Mouse (Mus musculus) heart, postnatal 25 days (tissue): ENCODE data around the gene Ahctf1. TPM values are rescaled to one million over a fixed set of nuclear protein-coding genes. Genes with fewer than 3 reads are reported as not detected.

Source experiments
- DNase-seq: peaks from one replicate; pipeline ENCODE4 v3.0.0; 2022; ENCODE audit warnings: low spot score
- intact Hi-C: fragments of 180-260 bp; cut with DNase I; formaldehyde crosslinking; loops from one replicate; pipeline ENCODE4 v1.15.1; 2025
- total RNA-seq, 2 experiments: library from RNA; stranded (reverse); gene quantifications; 2 replicates each; pipeline ENCODE4 v1.2.3; 2021

Gene Ahctf1
- total RNA-seq, 2 experiments from 2014 or later: 15.8 to 20.5 TPM

DNA sequence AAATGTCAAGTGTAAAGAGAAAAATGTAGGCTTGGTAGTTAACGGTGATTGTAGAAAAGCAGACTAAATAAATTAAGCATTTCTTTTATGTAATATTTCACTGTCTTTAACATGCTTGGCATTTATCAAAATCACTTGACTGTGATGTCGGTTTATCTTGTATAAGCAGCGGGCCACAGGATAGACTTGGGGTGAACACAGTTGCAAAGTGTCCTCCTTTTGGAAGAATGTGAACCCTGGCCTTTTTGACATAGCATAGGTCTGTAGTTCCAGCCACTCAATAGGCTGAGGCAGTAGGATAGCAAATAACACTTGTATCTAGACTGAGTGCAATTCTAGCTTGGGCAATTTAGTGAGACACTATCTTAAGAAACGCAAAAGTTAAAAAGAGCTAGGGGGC lies 4.0 kb upstream of the Ahctf1 start:
- no peak for DNase-seq
- intact Hi-C loops: no loop called here

- no peak for DNase-seq
- intact Hi-C loops: no loop called here
Observed at GRCm38 (mm10) chr1:179805751-179806150, 2.3 kb upstream of the Ahctf1 start.

DNA sequence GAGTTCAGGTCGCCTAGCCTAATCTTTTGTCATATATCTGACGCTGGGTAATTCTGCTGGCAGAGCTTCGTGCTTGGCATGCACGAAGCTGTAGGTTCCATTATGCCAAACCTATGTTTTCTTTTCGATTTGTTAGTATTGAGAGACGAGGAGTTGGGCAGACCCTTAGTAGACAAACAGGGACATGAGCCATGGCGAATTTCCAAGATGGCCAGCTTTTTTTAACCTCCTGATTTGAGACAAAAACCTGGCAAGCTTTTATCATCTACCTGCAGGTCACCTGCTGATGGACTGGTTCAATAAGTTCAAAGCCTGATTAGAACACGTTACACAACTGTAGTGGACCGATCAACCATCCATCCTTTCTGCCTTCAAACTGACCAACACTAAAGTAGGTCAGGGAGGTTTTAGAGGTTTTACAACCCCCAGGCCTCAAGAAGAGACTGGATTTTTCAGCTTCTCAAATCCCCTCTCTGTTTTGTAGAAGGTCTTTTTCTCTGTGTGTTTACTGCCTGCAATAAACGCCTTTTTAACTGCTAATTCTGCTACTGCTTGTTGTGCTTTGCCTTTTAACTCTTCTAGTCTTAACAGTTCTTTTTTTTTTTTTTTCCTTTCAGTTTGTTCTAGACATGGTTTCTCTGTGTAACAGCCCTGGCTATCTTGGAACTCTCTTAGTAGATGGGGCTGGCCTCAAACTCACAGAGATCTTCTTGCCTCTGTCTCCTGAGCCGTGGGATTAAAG lies 831 bp upstream of the Ahctf1 start:
- intact Hi-C loops: no loop called here
- DNase-seq: no peak

DNA sequence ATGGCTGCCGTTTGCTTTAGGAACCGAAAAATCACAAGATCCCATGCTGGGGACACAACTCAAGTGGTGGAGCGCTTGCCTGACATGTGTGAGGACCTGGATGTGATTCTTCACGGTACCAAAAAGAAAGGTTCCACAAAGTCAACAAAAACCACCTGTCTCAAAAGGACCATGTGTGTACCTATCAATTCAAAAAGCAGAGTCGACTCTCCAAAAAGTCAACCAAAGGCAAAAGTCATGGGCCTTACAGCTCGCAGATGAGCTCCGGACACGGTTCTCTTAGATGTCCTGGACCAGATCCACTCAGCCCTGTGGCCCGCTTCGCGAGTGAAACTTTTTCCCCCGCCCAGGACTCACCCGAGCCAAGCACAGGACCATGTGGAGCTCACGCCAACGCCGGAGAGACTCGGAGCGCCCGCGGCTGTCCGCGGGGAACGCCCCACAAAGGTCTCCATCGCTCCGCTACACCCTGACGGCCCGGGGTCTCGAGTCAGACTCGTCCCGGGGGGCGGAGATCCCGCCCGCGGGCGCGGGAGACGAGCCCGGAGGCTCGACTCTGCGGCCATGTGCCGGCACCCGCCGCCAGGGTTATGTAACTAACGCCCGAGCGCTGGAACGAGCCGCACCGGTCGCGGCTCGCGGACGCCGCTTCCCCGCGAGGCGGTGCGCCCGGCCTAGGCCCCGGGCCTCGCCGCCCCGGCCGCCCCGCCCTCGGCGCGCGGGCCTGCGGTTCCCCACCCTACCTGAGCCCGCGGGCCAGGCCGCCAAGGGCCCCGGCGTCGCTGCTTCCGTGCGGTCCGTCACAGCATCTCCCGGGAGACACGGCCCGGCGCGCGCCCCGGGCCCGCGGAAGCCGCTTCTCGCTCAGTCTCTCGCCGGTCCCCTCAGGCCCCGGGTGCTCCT lies 619 bp downstream of the Ahctf1 start, which contains the start of gene Gm10518:
Gene Gm10518, plus strand, starts transcription at position 767 of the 903 bp plus-strand sequence.
- peak; percentile 54 for DNase-seq
- intact Hi-C loops: no loop called here

DNA sequence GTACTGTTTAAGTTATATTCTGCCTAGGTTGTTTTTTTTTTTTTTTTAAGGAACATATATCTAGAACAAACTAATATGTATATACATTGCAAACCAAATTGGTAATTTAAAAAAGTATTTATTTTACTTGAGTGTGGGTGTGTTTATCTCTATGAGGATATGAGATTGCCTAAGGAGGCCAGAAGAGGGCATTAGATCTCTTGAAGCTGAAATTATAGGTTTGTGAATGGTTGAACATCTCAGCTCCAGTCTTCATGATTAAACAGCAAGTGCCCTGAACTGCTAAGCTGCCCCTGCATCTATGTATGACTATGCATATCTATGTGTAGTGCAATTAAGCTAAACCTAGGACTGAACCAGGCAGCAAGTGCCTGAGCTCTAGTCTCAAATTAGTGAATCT lies 4.7 kb downstream of the Ahctf1 start:
- no peak for DNase-seq
- intact Hi-C loops: no loop called here

- intact Hi-C loops: no loop called here
- DNase-seq: no peak
Observed at GRCm38 (mm10) chr1:179787281-179787680, 16.2 kb downstream of the Ahctf1 start.

DNA sequence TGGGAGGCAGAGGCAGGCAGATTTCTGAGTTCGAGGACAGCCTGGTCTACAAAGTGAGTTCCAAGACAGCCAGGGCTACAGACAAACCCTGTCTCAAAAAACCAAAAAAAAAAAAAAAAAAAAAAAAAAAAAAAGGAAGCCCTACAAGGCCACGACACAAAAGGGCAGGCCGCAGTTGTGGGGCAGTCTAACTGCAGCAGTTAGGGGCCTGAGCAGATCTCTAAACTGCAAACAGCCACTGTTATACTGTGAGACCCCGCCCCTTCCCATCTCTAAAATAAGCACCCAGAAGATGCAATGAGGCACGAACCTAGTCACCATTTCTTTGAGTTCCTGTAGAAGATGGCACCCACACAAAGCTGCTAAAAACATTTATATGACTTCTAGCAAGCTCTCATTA lies 18.0 kb downstream of the Ahctf1 start:
- intact Hi-C loops: no loop called here
- no peak for DNase-seq

GRCm38 (mm10) chr1:179784098-179784497 lies 19.4 kb downstream of the Ahctf1 start:
- no peak for DNase-seq
- intact Hi-C loops: no loop called here

- no peak for DNase-seq
- intact Hi-C loops: no loop called here
Observed at GRCm38 (mm10) chr1:179776831-179777230, 26.6 kb downstream of the Ahctf1 start.

GRCm38 (mm10) chr1:179760553-179760952 lies 42.9 kb downstream of the Ahctf1 start:
- DNase-seq: no peak
- intact Hi-C loops: loop anchor here (10.0 kb wide), 1 partner anchor 226 kb away; no protein-coding TSS in a partner anchor

DNA sequence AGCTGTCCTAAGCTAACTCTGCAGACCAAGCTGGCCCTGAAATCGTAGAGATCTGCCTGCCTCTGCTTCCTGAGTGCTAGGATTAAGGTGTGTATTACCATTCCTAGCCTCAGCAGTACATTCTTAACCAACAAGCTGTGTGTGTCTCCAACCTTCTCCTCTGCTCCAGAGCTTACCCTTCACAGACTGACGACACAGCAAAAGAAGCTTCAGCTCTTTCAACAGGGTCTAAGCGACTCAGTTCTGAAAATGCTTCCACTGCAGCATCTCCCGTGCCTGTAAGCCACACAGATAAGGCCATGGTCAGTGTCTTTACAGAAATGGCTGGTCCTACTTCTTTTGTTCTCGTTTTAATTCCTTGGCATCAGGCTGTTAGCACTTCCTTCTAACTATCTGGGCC lies 43.4 kb downstream of the Ahctf1 start:
- intact Hi-C loops: loop anchor here (10.0 kb wide), 1 partner anchor 225 kb away; no protein-coding TSS in a partner anchor
- no peak for DNase-seq

GRCm38 (mm10) chr1:179756477-179756876 lies 47.0 kb downstream of the Ahctf1 start:
- DNase-seq: no peak
- intact Hi-C loops: no loop called here

- DNase-seq: no peak
- intact Hi-C loops: no loop called here
Observed at GRCm38 (mm10) chr1:179753006-179753405, 50.5 kb downstream of the Ahctf1 start.

GRCm38 (mm10) chr1:179752276-179752675 lies 51.2 kb downstream of the Ahctf1 start:
- no peak for DNase-seq
- intact Hi-C loops: no loop called here

GRCm38 (mm10) chr1:179745171-179745570 lies 58.3 kb downstream of the Ahctf1 start, which contains the start of gene Kif28:
Kif28 (minus strand) TSS chr1:179745271.
- intact Hi-C loops: no loop called here
- DNase-seq: no peak

DNA sequence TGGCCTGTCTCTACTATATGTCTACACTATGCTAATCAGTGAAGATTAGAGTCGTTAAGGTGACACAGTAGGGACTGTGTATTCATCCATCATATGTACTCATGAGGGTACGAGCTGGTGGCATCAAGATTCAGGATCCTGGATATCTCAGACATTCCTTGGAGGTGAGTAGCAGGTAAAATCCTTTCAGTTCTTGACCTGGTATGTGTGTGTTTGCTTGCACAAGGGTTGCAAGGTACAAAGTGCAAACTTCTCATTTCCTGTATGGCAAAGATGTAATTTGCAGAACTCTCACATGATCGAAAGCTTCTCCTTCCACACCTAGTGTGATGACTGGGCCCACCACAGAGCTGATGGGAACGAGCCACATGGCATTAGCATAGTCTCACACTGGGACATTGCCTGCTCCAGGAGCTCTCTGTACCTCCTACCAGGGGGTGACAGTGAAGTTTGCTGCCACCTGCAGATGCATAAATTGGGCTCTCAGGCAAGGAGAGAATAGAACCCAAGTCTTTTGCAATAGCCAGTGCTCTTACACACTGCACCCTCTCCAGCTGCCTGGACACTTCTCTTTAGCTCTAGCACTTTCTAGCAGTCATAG lies 59.8 kb downstream of the Ahctf1 start:
- intact Hi-C loops: loop anchor here (5.0 kb wide), 1 partner anchor 116 kb away; no protein-coding TSS in a partner anchor
- no peak for DNase-seq

DNA sequence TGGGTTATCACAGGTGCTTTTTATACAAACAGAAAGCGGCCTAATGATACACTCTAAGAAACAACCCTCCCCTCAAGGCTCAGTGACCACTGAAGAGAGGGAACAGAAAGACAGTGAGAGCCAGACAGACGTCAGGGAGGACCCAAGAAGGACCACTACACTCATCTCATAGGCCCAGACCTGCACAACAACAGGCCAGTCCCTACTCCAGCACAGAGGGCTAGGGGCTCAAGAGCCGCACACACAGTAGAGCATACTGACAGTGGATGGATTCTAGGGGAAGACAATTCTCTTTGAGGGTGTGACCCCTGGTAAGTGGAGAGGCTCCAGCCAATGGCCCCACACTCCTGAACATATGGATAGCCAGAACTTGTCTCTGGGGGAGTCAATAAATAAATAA lies 67.0 kb downstream of the Ahctf1 start:
- no peak for DNase-seq
- intact Hi-C loops: loop anchor here (5.0 kb wide), 1 partner anchor 234 kb away; no protein-coding TSS in a partner anchor

DNA sequence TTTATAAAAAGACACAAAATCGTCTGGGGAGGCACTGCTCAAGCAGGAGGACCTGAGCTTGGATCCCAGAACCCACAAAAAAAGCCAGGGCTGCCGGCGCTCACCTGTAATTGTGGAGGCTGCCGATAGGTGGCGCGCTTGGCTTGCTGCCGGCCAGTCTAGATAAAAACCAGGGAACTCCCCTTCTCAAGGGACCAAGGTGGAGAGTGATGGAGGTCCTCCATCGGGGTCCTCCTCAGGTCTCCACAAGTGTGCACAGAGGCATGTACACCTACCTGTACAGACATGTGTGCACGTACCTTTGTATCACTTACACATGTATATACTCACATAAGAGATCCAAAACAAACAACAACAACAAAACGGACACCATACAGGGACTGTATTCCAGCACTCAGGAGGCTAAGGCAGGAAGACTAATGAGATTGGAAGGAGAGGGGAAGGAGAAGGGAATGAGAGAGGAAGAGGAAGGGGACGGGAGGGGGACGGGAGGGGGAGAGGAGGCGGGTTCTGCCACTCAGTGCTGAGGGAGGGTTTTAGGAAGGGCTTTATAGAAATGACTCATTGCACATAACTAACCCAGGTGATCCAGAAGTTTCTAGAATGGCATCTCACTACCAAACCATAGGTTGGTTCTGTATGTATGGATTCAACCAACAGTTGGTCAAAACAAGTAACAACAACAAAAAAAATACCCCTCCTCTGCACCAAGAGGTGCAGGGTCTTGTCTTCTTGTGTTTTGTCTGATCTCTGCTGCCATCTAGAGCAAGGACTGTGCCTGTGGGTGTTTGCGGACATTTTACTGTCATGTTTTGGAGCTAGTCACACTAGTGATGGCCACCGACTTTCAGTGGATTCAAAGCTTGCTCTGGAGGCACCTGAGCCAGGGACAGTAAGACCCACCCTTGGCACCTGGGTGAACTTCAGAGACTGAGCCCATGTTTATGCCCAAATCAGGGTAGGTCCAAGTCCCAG lies 68.7 kb downstream of the Ahctf1 start:
- peak; percentile 18 for DNase-seq
- intact Hi-C loops: loop anchor here (5.0 kb wide), 1 partner anchor 232 kb away; no protein-coding TSS in a partner anchor

DNA sequence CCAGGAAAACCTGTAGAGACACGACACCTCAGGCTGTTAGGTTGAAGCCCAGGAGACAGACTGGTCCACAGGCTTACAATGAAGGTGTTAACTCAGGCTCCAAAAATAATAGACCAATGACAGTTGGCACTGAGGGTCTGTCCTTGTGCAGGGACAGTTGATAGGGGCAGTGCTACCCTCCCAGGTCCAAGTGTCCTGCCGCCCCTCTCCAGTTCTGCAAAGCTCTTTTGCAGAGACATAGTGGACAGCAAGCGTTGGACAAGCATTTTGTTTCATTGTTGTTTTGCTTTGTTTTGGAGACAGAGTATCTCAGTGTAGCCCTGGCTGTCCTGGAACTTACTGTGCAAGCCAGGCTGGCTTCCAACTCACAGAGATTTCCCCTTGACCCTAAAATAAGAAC lies 72.1 kb downstream of the Ahctf1 start:
- intact Hi-C loops: no loop called here
- DNase-seq: no peak
